Mouse (Mus musculus) layer of hippocampus, adult 8-10 months (tissue): ENCODE results near the gene Pcdh11x. TPM values are rescaled to one million over a fixed set of nuclear protein-coding genes. Genes with fewer than 3 reads are reported as not detected.
"Not testable (repeated sequence)": the region's sequence is repeated elsewhere in the genome, so short reads cannot be mapped to it uniquely, and the experiment has no call there.

Experiments used
- DNase-seq, 2 experiments: peaks; one replicate each; pipeline ENCODE4 v3.0.0; 2022; ENCODE audit warnings: low spot score in 2 of 2
- total RNA-seq, 4 experiments: library from RNA; stranded (reverse); gene quantifications; 2 replicates each; pipeline ENCODE4 v1.2.4; 2022

Gene Pcdh11x
- total RNA-seq: 10 to 100 TPM in 1 of 4 experiments, 1 to 10 TPM in 3; 7.4 to 10.1 (median 8.7) TPM

DNA sequence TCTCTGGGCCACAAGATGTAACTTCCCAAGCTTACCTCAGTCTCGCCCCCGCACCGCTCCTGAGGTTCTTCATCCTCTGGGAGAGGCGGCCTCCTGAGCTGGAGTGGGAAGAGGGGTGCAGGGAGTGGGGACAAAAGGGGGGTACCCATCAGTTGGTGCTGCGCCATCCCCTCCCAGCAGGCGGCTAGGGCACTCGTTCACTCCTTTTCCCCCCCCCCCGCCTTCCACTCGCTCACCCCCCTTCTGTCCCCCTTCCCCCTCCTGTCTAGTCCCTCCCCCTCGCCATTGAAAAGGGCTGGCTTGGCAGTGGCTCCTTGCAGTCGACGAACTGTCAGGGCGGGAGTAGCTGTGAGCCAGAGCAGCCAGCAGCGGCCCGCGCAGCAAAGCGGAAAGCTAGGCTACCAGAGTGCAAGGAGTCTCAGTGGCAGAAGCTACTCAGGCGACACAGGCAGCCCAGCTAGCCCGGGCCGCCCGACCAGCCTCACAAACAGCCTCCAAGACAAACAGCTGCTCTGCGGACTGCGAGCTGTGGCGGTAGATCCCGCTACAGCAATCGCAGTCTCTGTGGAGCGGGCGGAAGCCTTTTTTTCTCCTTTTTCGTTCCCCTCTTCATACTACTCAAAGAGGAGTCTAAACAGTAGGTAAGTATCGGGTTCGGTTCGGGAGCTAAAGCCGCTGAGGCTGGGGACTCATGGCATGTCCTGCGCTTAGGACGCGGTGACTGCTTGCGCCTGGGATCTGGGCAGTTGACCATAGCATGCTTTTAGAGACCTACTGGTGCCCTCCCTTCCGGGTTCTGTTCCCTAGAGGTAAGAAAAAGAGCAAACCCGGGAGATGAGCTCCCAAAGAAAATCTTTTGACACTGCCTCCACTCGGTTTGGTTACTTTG lies at the start of gene Pcdh11x:
Gene Pcdh11x, plus strand, starts transcription at position 249 of the 889 bp plus-strand sequence.
- DNase-seq: peak in 1 of 2 experiments; percentile 47

DNA sequence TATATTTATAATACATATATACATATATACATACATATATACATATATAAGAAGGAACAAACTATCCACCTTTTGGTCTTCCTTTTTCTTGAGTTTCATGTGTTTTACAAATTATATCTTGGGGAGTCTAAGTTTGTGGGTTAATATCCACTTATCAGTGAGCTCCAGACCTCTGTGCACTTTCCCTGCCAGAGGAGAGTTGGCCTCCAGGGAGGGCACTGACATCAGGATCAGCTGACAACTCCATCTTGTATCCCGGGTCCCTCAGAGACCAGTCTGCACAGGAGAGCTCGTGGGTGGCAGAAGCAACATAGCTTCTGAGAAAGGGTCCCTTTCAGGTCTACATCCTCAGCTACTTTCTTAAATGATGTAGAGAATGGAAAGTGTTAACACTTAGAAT lies 30.0 kb upstream of the Pcdh11x start:
- DNase-seq: no peak

DNA sequence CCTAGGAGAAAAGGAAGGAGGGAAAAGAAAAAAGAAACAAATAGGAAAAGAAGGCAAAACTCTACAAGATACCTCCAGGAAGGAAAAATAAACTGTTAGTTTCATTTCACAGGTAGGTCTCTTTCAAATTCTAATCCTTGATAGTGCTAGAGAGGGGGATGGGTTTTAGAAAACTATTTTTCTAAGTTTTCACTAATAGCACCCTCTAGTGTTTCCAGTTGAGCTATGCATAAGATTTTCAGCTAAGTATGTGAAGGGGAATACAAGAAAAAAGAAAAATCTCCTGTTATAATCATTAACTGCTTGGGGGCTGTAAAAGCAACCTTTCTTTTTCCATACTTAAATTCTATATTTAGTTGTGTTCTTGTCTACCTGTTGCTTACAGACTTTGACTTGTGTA lies 4.5 kb upstream of the Pcdh11x start:
- no peak for DNase-seq

DNA sequence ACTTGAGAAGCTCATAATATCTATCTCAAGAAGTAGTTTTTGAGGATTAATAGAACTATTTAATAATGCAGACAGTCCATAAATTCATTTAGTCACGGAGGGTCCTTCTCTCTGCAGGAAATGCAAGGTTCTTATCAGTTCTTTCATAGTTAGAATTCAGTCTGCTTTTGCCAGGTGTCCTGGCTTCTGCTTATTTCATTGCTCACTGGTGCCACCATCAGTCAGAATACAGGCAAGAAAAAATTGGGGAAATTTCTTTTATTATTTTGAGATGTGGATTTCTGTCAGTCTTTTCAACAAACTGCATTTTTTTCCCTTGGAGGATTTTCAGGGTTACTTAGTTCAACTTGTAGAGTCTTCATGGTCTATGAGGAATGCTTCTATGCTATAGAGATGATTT lies 2.6 kb upstream of the Pcdh11x start:
- peak in 1 of 2 experiments; percentile 2 for DNase-seq

DNA sequence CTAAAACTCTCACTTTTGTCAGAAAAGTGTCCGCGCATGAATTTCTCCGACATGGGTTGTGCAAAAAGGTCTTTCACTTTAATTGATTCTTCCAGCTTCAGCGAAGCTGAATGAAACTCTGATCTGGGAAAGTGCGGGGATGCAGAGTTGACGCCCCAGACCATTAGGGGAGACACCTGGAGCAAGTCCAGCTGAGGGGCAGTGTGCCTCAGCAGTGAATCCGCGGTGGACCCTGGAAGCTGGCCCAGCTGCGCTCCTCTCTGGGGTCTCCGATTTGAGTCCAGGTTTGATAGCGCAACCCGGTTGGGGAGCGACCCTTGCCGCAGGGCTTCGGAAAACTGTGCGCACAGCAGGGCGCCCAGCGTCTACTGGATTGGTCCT lies 831 bp downstream of the Pcdh11x start:
- peak in 1 of 2 experiments; percentile 0 for DNase-seq

DNA sequence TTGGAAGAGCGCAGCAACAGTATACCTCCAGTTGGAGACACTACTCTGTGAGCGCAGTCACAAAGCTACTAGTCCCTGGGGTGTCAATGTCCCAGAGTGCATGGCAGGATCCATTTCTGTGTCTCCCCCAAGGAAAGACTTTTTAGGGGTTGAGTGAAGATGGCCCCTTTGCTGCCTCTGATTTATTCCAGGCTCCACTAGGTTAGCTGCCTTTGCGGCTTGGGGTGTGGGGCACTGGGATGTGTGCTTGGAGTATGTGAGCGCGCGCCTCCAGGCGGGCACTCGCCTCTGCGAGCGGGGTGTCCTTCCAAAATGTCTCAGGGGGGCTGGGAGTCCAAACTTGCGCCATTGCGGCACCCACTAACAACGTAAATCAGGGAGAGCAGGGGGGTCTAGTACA lies 1.6 kb downstream of the Pcdh11x start:
- DNase-seq: peak in 1 of 2 experiments; percentile 11

DNA sequence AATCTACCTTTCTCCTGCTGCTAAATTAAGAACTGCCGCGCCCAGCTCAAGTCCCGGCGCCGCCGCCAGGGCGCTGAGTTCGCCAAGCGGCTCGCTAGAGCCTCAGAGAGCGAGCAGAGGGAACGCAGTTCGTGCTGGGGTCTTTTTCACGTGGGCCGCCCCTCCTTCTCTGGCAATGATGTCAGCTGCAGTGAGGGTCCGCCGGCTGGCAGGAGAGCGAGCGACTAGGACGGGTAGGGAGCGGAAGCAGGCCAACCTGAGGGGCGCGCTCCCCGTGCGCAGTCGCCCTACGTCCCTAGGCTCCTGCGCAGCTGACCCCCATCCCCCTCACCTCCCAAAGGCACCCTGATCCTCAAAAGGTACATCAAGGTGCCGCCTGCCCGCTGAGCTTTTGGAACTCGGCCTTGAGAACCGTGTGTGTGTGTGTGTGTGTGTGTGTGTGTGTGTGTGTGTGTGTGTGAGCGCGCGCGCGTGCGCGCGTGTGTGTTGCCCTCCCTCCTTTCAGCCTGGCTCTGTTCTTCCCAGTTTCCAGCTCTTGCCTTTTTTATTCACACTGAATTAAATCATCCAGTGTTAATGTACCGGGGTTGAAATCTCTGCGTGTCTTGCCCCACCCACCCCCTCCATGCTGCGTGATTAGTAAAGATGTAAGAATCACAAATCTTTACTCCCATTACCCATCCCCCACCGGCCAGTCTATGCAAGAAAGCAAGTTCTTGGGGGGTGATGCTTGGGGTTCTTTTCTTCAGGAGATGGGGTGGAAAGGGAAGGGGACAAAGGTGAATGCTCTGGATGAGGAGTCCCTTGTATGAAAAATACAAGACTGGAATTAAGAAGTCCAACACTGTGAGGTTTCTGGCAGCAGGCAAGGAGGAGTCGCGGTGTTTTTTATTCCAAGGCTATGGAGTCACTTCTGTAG lies 3.0 kb downstream of the Pcdh11x start:
- peak in 1 of 2 experiments; percentile 10 for DNase-seq

DNA sequence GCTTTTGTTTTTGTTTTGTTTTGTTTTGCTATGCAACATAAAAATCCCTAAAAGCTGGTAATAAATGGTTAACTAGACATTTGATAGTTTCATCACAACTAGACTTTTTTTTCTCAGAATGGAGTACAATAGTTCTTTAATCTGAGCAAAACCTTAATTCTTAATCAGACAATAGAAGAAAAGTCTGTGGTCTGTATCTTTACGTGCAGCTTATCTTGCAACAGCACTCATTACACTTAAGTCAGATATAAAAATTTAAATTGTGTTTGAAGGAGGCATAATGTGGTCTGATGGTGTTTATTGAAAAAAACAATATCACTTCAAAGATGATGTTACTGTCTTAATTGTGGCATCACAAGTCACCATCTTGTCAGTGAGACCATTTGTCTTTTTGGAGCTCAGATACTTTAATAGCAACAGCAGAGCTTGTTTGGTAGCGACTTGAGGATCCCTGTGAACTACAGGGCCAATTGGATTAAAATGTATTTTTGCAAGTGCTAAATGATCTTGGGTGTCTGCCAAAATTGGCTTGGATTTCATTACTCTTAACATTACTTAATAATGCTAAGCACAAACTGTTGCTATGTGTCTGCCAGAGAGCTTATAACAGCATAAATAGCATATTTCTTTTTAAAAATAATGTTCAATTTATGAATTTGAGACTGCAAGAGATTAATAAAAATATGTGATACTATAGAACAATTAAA lies 11.6 kb downstream of the Pcdh11x start:
- no peak for DNase-seq

DNA sequence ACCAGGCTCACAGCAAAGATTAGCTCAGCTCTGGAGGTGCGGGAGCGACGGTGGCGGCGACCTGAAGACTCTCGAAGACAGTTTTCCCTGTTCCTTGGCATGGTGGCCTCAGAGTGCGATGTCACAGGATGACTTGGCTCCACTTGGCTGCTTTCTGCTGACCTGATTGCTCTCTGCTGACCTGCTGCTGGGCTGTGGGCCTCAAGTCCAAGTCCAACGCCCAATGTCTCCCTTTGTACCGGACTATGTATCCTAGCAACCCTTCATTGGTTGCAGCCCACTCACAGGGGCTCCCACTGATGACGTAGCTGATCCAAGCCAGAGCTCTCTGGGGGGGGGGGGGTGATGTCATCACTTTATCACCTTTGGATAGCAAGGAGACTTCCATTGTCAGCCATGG lies 22.9 kb downstream of the Pcdh11x start, which contains the start of gene H2afb3:
Gene H2afb3, minus strand, starts transcription at position 101 of the 400 bp plus-strand sequence.
- DNase-seq: not testable (repeated sequence)

DNA sequence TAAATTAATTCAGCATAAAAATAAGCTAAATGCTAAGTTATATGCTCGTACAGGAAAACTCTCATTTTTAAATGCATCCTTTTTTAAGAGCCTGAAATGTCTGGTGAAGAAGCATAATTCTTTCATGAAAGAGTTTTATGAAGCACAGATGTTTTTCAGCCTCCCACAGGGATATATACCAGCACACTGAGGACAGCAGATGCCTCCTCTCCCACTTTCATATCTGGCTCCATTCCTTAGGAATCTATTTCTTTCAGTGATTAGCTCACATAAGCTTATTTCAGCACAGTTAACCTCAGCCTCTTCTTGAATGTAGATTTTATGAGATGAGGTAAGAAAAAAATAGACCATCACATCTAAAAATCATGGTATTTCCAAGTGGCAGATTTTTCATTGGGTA lies 176.2 kb downstream of the Pcdh11x start:
- peak in 1 of 2 experiments; percentile 3 for DNase-seq

DNA sequence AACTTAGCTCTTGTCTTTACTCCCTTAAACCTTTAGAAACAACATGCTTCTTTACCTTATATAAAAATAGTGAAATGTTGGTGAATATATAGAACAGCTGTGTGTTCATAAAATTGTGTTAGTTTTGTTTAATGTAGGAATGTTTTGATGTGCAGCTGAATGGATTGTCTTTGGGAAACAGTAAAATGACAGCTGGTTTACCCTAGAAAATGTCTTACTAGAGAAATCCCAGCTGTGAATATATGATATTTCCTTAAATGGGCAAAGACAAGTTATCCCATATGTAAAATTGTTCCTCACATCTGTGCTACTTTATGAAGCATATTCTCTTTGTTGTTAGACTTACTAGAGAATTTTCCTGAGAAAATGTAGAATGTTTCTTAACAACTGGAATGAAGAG lies 196.4 kb downstream of the Pcdh11x start:
- no peak for DNase-seq

DNA sequence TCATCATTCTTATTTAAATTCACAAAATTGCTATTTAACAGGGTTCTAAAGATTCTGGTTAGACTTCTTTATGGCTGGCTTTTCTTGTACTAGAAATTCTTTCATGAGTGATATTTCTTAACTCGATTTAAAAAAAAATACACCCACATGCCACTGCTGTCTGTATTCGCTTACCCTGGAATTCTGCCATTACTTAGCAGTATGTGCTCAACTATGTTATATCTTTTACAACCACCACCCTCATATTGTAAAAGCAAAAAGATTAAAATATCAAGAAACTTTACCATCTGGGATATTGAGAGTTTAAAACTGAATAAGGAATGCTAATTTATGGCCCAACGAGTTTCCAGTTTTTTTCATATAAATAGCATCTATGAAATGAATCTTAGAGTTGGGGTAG lies 234.9 kb downstream of the Pcdh11x start:
- no peak for DNase-seq

DNA sequence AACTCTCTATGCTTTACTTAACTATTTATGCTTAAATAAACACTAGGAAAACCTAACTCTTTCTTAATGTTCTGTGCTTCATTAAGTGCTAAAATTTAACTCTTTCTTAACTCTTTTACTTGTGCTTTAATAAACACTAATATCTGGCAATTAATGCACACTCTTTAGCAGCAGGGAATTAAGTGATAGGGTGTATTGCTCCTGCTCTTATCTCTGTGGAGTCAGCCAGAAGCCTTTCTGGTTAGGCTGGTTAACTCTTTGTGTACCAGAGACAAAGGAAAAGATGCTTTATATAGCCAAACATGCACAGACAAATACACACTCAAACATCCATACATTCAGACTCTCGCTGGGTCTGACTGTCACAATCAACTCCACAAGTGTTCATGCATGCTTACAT lies 309.2 kb downstream of the Pcdh11x start:
- no peak for DNase-seq

DNA sequence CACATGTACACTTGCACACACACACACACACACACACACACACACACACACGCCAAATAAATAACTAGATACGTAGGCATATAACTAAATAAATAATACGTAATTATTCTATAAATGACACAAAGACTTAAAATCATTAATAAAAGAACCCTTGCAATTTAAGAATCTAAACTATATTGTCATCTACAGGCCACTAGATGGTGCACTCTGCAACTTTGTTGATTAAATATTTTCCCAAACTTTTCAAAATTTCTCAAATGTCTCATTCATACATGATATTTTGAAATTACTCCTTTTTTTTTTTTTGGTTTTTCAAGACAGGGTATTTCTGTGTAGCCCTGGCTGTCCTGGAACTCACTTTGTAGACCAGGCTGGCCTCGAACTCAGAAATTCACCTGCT lies 328.4 kb downstream of the Pcdh11x start:
- no peak for DNase-seq

DNA sequence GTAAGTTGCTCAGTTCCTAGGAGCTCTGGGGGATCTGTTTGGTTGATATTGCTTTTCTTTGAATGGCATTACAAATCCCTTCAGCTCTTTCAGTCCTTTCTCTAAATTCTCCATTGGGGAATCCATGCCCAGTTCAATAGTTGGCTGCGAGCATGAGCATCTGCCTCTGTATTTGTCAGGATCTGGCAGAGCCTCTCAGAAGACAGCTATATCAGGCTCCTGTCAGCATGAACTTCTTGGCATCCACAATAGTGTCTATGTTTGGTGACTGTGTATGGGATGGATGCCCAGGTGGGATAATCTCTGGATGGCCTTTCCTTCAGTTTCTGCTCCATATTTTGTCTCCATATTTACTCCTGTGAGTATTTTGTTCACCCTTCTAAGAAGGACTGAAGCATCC lies 380.2 kb downstream of the Pcdh11x start:
- peak; percentile 5 to 8 for DNase-seq

DNA sequence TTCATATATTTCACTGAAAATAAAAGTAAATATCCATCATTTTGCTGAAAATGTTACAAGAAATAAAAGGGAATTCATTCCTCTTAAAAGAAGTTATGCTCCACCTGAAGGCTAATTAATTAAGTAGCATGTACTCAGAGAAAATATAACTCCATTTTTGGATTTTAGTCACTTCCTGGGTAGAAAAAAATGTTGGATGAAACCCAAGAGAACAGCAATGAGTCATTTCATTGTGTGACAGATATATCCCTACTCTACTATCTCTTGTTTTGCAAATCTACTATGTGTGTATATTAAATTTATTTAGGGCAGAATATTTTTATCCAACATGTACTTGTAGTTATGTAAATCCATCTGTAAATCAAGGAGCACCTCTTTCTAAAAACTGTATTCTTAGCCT lies 444.1 kb downstream of the Pcdh11x start:
- DNase-seq: no peak

DNA sequence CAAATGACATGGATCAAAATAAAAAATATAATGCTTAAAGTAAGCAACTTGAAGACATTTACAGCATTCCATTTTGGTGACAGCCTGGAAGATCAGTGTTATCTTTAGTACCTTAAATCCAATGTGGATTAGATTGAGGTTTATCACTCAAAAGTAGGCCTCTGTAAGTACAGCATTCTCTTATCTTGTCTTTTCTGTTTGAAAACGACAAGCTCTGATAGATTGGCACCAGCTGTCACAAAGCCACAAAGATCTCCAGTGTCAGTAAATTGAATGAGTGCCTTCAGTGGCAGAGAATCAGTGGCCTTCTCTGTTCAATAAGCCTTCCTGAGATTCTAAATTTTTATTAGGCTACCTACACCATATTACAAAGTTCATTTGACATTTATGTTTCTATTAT lies 445.7 kb downstream of the Pcdh11x start:
- no peak for DNase-seq

DNA sequence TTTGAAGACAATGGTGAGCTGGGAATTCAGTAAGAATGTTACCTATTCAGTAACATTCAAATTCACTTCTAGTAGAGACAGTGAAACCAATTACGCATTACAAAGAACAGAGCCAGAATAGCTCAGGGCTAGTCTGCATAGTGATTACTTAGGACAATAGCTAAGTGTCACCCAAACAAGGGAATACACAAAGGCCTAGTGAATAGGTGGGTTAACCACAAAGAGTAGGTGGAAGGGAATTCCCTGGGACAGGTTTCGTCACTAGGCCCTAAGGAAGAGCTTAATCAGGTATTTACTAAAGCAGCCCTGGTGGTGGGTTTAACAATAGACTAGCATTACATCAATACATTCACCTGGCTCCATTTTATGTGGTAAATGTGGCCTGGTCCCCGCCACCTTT lies 654.5 kb downstream of the Pcdh11x start:
- no peak for DNase-seq
